Mouse (Mus musculus) kidney, adult 2 months (tissue): ENCODE results near the gene Krt18. TPM values are rescaled to one million over a fixed set of nuclear protein-coding genes. Genes with fewer than 3 reads are reported as not detected.

Experiments
- DNase-seq: peaks from one replicate; pipeline ENCODE4 v3.0.0; 2021
- H3K27ac ChIP-seq: fragments of 200-500 bp; 2 replicates; pipeline ENCODE4 v1.5.1; 2012; ENCODE audit warnings: low read depth, low read length, control low read depth, inconsistent platforms; ENCODE audit not compliant: insufficient read depth
- H3K27me3 ChIP-seq: fragments of 200-500 bp; replicated peaks from 2 replicates; pipeline ENCODE4 v1.6.1; 2012; ENCODE audit warnings: mild to moderate bottlenecking, moderate library complexity, low read length, inconsistent platforms; ENCODE audit not compliant: control insufficient read depth, insufficient read depth
- H3K36me3 ChIP-seq: fragments of 200-500 bp; 2 replicates; pipeline ENCODE4 v1.6.1; 2012; ENCODE audit warnings: mild to moderate bottlenecking, moderate library complexity, low read length, inconsistent platforms; ENCODE audit not compliant: control insufficient read depth, insufficient read depth
- H3K4me1 ChIP-seq: fragments of 200-500 bp; 2 replicates; pipeline ENCODE4 v1.6.1; 2011; ENCODE audit warnings: low read length; ENCODE audit not compliant: control insufficient read depth, insufficient read depth
- H3K4me3 ChIP-seq: fragments of 200-500 bp; 2 replicates; pipeline ENCODE4 v1.5.1; 2011; ENCODE audit warnings: mild to moderate bottlenecking, low read depth, low read length, control low read depth; ENCODE audit not compliant: insufficient read depth
- CTCF ChIP-seq: fragments of 200-500 bp; conservative IDR thresholded peaks from 2 replicates; pipeline ENCODE4 v1.5.1; 2011; ENCODE audit warnings: low read depth, mild to moderate bottlenecking, control low read depth, low read length, moderate library complexity, mixed read lengths; ENCODE audit not compliant: insufficient read depth, insufficient read length
- POLR2A ChIP-seq: fragments of 200-500 bp; IDR thresholded peaks from one replicate; pipeline ENCODE4 v1.6.1; 2011; ENCODE audit warnings: low read depth, low read length, control low read depth
- WGBS: fragments of 180-500 bp; shearing (Covaris S2); methylation state at CpG from one replicate; pipeline ENCODE4 v1.1.7; 2018; 5-methylcytosine and 5-hydroxymethylcytosine counted together
- polyA plus RNA-seq: library from polyadenylated mRNA; depleted of rRNA; stranded (reverse); fragments of >200 nt; gene quantifications from 2 replicates; pipeline ENCODE4 v1.2.3, GENCODE M21; 2012

The Krt18 gene
- polyA plus RNA-seq, 1 experiment = 20.7 TPM

DNA sequence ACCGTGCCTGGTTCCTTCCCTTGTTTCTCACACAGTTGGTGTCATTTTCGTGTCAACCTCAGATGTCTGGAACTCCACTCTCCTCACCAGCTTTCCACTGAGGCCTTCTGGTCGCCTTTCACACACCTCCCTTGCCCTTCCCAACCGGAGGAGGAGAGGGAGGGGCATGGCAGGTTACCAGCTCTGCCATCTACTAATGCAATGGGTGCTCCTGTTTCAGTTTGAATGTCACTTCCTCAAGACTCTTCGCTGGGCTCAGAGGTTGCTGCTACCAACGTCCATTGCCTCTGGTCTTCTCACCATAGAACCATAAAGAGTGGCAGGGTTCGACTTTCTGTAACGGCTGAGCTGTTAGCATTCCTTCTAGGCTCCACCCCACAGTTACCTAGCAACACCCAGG is 5.5 kb upstream of the Krt18 start:
- 35% methylated on average over 8 of the region's 8 CpGs for WGBS
- Histone ChIP-seq H3K4me1 (peaks cover 12% of the 10 kb centered on the region), H3K4me3 (no peak overlapping the region), H3K27me3 (no peaks in the 10 kb centered on the region), H3K36me3 (no peaks in the 10 kb centered on the region), H3K27ac (no peak overlapping the region)
- DNase-seq = no peak
- TF ChIP-seq CTCF (no peak), POLR2A (no peak)

DNA sequence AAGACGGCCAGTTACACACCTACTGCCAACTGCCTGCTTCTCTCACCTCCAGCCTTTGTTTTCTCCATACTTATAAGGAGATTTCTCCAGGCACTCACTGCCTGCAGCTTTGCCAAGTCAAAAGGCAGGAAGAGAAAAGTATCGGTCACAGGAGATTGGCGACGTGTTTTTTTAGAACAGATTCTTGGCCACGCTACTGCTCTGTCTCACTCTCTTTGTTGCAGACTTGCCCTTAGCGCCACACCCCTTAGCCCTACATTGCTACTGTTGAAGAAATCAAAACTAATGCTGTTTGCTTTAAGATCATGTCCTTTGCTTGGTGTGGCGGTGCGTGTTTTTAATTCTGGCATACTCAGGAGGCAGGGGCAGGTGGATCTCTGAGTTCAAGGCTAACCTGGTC is 4.1 kb upstream of the Krt18 start:
- TF ChIP-seq CTCF (no peak), POLR2A (no peak)
- DNase-seq = no peak
- H3K4me1 ChIP-seq = peaks cover 4% of the 10 kb centered on the region; the same call in 1 of the 2 replicates
- no peak overlapping the region for H3K27ac ChIP-seq
- H3K36me3 ChIP-seq = no peaks in the 10 kb centered on the region
- H3K4me3 ChIP-seq = no peak overlapping the region
- H3K27me3 ChIP-seq = no peaks in the 10 kb centered on the region
- 55% methylated on average over 8 of the region's 8 CpGs for WGBS

DNA sequence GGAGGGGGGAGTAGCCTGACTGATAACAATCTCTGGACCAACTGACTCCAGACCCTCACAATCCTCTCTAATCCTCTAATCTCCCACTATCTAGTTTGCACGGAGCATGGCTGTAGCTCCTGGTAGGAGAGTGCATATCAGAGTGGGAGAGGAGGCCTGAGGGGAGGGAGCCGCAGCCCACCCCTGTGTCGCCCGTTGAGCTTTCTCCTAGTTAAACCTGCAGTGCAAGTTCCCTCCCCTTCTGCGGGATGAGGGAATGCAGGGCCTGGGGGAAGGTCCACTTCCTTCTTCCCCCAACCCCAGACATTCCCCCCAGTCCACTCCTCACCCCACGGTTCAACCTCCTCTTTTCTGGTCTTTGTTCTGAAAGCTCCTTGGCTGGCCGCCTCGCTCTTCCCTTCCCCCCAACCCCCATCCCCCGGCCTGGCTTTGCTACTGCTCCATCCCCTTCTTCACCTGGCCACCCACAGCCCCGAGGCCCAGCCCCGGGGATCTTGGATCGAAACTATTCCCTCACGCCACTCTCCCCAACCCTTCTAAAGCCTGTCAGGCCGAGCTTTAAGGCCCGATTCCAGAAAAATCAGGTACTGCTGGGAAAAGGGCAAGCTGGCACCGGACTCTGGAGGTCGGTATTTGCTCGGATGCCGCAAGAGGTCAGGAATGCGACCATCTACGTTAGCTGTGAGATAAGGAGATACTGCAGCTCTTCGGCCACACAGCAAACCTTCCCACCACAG is 2.7 kb upstream of the Krt18 start:
- H3K4me3 ChIP-seq = no peak overlapping the region
- 21% methylated on average over 22 of the region's 22 CpGs for WGBS
- H3K27me3 ChIP-seq = no peaks in the 10 kb centered on the region
- peak; percentile 18 for DNase-seq
- H3K4me1 ChIP-seq = peaks cover 4% of the 10 kb centered on the region; the same call in 1 of the 2 replicates
- TF ChIP-seq CTCF (no peak), POLR2A (no peak)
- H3K27ac ChIP-seq = no peak overlapping the region
- no peaks in the 10 kb centered on the region for H3K36me3 ChIP-seq

DNA sequence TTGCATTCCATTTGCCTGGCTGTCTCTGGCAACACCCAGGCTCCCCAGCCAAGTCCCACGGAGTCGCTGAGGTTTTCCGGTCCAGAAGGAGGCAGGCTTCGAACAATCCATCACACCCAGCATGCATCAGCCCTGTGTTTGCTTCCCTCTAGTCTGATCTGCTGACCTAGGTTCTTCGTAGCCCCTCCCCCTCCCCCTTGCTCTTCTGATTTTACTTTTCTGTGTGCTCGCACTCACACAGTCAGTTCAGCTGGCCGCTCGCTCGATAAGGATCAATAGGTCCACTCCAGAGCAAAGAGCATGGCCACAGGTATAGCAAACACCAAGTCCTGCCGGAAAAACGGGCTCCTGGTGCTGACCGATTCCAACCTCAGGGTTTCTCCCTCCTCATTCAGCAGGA is 1.6 kb upstream of the Krt18 start:
- Histone ChIP-seq H3K4me3 (no peak overlapping the region), H3K4me1 (peaks cover 4% of the 10 kb centered on the region; the same call in 1 of the 2 replicates), H3K27me3 (no peaks in the 10 kb centered on the region), H3K36me3 (no peaks in the 10 kb centered on the region), H3K27ac (no peak overlapping the region)
- 40% methylated on average over 12 of the region's 12 CpGs for WGBS
- DNase-seq = no peak
- TF ChIP-seq POLR2A (no peak), CTCF (no peak)

DNA sequence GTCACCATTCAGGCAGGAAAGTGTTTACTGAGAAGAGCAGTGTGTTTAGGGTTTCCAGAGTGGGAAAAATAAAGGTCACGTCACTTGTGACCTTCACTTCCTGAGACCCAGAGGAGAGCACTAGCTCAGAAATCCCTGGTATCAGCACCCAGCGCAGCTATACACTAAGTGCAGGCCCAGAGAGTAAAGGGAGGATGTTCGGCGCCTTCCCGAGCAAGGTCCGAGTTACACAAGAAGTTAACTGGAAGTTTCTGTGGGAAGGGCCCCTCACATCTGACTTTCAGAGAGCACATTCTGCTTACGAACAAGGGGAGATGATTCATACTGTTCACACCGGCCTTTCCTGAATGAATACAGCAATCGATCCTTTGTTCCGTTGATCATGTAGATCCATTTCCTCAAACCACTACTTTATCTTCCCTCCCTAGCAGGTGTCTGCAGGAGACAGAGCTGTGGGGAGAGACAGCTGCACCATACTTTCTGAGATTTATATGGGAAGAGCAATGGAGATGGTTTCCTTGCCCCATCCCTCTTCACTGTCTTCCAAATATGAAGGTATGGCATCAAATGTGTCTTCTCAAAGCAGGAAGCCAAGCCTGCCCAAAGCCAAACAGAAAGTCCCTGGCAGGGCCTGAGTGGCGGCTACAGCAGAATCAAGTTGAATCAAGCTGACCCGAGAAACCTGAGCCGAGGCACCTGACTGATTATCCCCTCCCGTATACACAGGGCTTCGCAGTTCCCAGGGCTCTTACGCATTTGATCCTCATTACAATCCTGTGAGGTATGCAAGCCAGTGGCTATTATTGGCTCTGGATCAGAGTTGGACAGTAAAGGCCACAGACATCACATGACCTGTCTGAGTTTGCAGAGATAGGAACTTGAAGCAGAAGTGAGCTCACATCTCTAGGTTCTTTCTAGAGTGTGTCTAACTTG is 6.4 kb downstream of the Krt18 start:
- Histone ChIP-seq H3K27ac (no peak overlapping the region), H3K27me3 (no peaks in the 10 kb centered on the region), H3K4me3 (no peak overlapping the region), H3K4me1 (no peaks in the 10 kb centered on the region), H3K36me3 (no peaks in the 10 kb centered on the region)
- no peak for TF ChIP-seq POLR2A
- no peak for TF ChIP-seq CTCF
- WGBS = 69% methylated on average over 16 of the region's 16 CpGs
- no peak for DNase-seq

DNA sequence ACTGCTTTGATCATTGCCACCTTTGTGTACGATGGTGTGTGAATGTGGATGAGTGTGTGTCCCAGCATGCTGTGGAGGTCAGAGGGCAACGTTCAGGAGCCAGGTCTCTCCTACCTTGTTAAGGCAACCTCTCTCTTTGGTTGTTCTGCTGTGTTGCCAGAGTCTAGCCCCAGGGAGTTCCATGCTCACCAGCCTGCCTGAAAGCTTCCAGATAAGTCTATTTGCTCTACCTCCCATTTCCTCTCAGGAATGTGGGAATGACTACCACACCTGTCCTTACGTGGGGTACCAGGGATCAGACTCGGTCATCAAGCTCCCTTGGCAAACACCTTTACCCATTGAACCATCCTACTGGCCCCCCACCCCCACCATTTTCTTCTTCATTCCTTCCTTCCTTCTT is 12.3 kb downstream of the Krt18 start:
- H3K27me3 ChIP-seq = no peaks in the 10 kb centered on the region
- H3K36me3 ChIP-seq = no peaks in the 10 kb centered on the region
- no peak overlapping the region for H3K4me3 ChIP-seq
- 66% methylated on average over 4 of the region's 4 CpGs for whole genome bisulfite sequencing
- TF ChIP-seq CTCF = no peak
- TF ChIP-seq POLR2A = no peak
- no peak for DNase-seq
- H3K27ac ChIP-seq = no peak overlapping the region
- H3K4me1 ChIP-seq = no peaks in the 10 kb centered on the region

DNA sequence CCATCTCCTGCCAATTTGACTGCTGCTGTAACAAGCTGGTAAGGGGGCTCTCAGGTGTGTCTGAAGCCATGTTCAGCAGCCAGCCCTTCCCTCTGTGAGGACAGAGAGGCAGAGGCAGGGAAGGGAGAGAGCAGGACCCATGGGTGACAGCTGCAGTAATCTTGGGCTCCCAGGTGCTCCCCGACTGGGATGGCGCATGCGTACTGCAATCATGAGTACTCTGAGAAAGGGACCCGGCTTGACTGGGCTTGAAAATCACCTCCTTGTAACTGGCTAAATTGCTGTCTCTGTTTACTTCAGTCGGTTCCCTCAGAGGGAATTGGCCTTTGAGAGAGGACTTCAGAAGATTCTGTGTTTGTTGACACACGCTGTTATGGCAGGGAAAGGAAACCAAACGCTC is 14.0 kb downstream of the Krt18 start:
- TF ChIP-seq CTCF (no peak), POLR2A (no peak)

More for the DNA sequence above, 14.0 kb downstream of the Krt18 start:
- H3K36me3 ChIP-seq = no peaks in the 10 kb centered on the region
- H3K27me3 ChIP-seq = no peaks in the 10 kb centered on the region
- DNase-seq = no peak
- 34% methylated on average over 7 of the region's 7 CpGs for WGBS
- H3K27ac ChIP-seq = no peak overlapping the region
- H3K4me1 ChIP-seq = no peaks in the 10 kb centered on the region
- no peak overlapping the region for H3K4me3 ChIP-seq
